Mouse (Mus musculus) heart, adult 2 months (tissue): ENCODE measurements around the gene Ncln. TPM values are rescaled to one million over a fixed set of nuclear protein-coding genes. Genes with fewer than 3 reads are reported as not detected.

Source experiments
- DNase-seq, 2 experiments: peaks; one replicate each; pipeline ENCODE4 v3.0.0; 2021
- H3K27ac ChIP-seq: fragments of 200-600 bp; 2 replicates; pipeline ENCODE4 v1.8.1; 2022
- H3K27me3 ChIP-seq: fragments of 200-500 bp; 2 replicates; pipeline ENCODE4 v1.6.1; 2012; ENCODE audit warnings: mild to moderate bottlenecking, low read length, inconsistent platforms, mixed read lengths; ENCODE audit not compliant: control insufficient read depth, insufficient read depth
- H3K36me3 ChIP-seq: fragments of 200-500 bp; 2 replicates; pipeline ENCODE4 v1.6.1; 2012; ENCODE audit warnings: low read length, inconsistent platforms; ENCODE audit not compliant: control insufficient read depth, insufficient read depth
- H3K4me1 ChIP-seq: fragments of 200-500 bp; 2 replicates; pipeline ENCODE4 v1.6.1; 2011; ENCODE audit warnings: low read length; ENCODE audit not compliant: control insufficient read depth, insufficient read depth
- H3K4me3 ChIP-seq: fragments of 200-600 bp; 2 replicates; pipeline ENCODE4 v1.8.1; 2022
- H3K79me2 ChIP-seq: fragments of 200-500 bp; replicated peaks from 2 replicates; pipeline ENCODE4 v1.6.1; 2012; ENCODE audit warnings: mild to moderate bottlenecking, inconsistent platforms, low read length, moderate library complexity, mixed read lengths; ENCODE audit not compliant: control insufficient read depth, insufficient read depth
- H3K9ac ChIP-seq: fragments of 200-500 bp; 2 replicates; pipeline ENCODE4 v1.6.1; 2012; ENCODE audit warnings: low read depth, mild to moderate bottlenecking, control low read depth, inconsistent platforms, low read length, mixed read lengths
- CTCF ChIP-seq: fragments of 200-600 bp; IDR thresholded peaks from 2 replicates; pipeline ENCODE4 v1.8.1; 2022; ENCODE audit warnings: antibody characterized with exemption, mild to moderate bottlenecking, moderate library complexity
- EP300 ChIP-seq: fragments of 200-500 bp; IDR thresholded peaks from 2 replicates; pipeline ENCODE4 v1.6.1; 2011; ENCODE audit warnings: low read depth, low read length, control low read depth; ENCODE audit not compliant: insufficient read depth
- POLR2A ChIP-seq: fragments of 200-500 bp; IDR thresholded peaks from 2 replicates; pipeline ENCODE4 v1.6.1; 2011; ENCODE audit warnings: mild to moderate bottlenecking, low read depth, low read length, control low read depth; ENCODE audit not compliant: insufficient read depth
- whole genome bisulfite sequencing: fragments of 180-500 bp; shearing (Covaris S2); methylation state at CpG from one replicate; pipeline ENCODE4 v1.1.7; 2018; 5-methylcytosine and 5-hydroxymethylcytosine counted together
- intact Hi-C: fragments of 180-260 bp; cut with DNase I; formaldehyde crosslinking; loops from one replicate; pipeline ENCODE4 v1.15.1; 2025
- polyA plus RNA-seq: library from polyadenylated mRNA; depleted of rRNA; stranded (reverse); fragments of >200 nt; gene quantifications from 2 replicates; pipeline ENCODE4 v1.2.3, GENCODE M21; 2012
- total RNA-seq, 2 experiments: library from RNA; stranded (reverse); gene quantifications; 2 replicates each; pipeline ENCODE4 v1.2.3; 2021

Gene Ncln
- total and polyA plus RNA-seq, 3 experiments: 68.6 to 107 (median 74.2) TPM

GRCm38 (mm10) chr10:81507095-81507494 lies 10.9 kb upstream of the Ncln start:
- intact Hi-C loops: no loop called here
- peaks cover 3% of the 10 kb centered on the region; the same call in 1 of the 2 replicates for H3K4me1 ChIP-seq
- WGBS: 41% methylated on average over 6 of the region's 6 CpGs
- H3K9ac ChIP-seq: no peak overlapping the region
- H3K27me3 ChIP-seq: no peaks in the 10 kb centered on the region
- no peak overlapping the region for H3K27ac ChIP-seq
- no peaks in the 10 kb centered on the region for H3K79me2 ChIP-seq
- DNase-seq: no peak
- no peaks in the 10 kb centered on the region for H3K36me3 ChIP-seq
- TF ChIP-seq CTCF: no peak
- no peak for TF ChIP-seq EP300
- no peak overlapping the region for H3K4me3 ChIP-seq

DNA sequence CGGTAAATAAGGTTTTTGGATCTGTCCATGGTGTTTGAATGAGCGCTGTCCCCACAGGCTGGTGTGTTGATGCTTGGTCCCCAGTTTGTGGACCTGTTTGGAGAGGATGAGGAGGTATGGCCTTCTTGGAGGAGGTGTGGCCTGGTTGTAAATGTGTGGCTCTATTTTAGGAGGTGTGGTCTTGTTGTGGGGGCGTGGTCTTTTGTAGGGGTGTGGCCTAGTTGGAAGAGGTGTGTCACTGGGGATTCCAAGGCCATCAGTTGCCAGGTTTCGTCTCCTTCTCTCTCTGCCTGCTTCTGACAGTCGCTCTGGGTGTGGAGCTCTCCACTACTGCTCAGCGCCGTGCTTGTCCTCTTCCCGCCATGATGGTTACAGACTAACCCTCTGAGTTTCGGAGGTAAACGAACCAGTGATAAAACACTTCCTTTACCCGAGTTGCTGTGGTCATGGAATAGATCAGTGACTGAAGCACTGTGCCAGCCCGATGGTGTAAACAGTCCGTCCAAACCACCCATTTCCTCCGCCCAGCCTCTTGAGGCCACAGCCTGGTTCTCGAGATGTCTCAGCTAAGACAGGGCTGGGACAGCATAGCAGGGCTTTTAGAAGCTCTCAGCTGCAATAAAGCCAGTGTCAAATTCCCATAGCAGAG lies 8.9 kb upstream of the Ncln start:
- TF ChIP-seq CTCF (no peak), EP300 (no peak), POLR2A (no peak)
- H3K27me3 ChIP-seq: no peaks in the 10 kb centered on the region
- no peak overlapping the region for H3K9ac ChIP-seq
- H3K4me1 ChIP-seq: peaks cover 1% of the 10 kb centered on the region; the same call in 1 of the 2 replicates
- no peak for DNase-seq
- H3K27ac ChIP-seq: no peak overlapping the region
- intact Hi-C loops: no loop called here
- no peaks in the 10 kb centered on the region for H3K36me3 ChIP-seq
- H3K79me2 ChIP-seq: no peaks in the 10 kb centered on the region
- no peak overlapping the region for H3K4me3 ChIP-seq
- 69% methylated on average over 15 of the region's 15 CpGs for WGBS

DNA sequence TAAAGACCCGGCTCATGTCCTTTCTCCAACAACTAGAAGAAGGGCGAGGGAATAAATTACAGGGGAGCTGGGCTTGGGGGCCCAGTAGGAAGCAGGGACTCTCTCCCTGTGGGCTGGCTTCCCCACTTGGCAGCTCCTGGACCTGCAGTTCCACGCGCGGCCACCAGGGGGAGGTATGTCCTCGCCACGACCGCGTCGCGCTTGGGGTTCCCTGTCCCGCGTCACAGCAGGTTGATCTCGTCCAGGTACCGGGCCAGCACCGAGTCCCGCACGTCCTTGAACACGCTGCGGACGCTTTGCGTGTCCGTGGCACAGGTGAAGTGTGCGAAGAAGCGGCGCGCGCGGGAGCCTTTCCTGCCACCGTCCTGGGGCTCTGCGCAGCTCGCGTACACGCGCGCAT lies 6.5 kb upstream of the Ncln start:
- WGBS: 13% methylated on average over 36 of the region's 36 CpGs
- H3K9ac ChIP-seq: peak overlapping the region; percentile 65
- intact Hi-C loops: loop anchor here (1.0 to 5.0 kb wide), 3 partner anchors 24 to 670 kb away; no protein-coding TSS in a partner anchor

DNA sequence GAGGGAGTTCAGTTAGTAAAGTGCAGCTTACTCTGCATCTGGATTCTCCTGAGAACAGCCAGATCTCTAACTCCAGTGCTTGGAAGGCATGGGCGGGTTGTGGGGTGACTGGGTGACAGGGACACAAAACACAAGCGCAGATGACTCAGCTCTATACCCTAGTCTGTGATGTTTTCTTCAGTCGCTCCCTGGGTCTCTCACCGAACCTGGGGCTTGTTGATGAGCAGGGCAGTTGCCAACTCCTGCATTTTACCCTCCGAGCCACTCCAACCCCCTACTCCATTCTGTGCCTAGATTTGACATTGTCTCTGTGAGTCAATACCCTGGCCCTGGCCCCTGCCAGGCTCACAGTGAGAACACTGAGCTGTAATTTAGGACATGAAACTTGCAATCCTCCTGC lies 5.7 kb upstream of the Ncln start:
- no peak overlapping the region for H3K27ac ChIP-seq
- peaks cover 1% of the 10 kb centered on the region; the same call in 1 of the 2 replicates for H3K4me1 ChIP-seq
- no peak overlapping the region for H3K9ac ChIP-seq
- no peak for DNase-seq
- no peaks in the 10 kb centered on the region for H3K27me3 ChIP-seq
- 86% methylated on average over 5 of the region's 5 CpGs for WGBS
- H3K36me3 ChIP-seq: no peaks in the 10 kb centered on the region
- H3K4me3 ChIP-seq: no peak overlapping the region
- intact Hi-C loops: loop anchor here (1.0 to 5.0 kb wide), 4 partner anchors 24 to 670 kb away; no protein-coding TSS in a partner anchor
- H3K79me2 ChIP-seq: no peaks in the 10 kb centered on the region
- TF ChIP-seq POLR2A: no peak
- TF ChIP-seq CTCF: no peak
- no peak for TF ChIP-seq EP300

More for the DNA sequence above, 6.5 kb upstream of the Ncln start:
- Histone ChIP-seq H3K4me3 (peak overlapping the region; percentile 50), H3K27me3 (no peaks in the 10 kb centered on the region), H3K4me1 (peaks cover 1% of the 10 kb centered on the region; the same call in 1 of the 2 replicates), H3K79me2 (no peaks in the 10 kb centered on the region), H3K27ac (no peak overlapping the region), H3K36me3 (no peaks in the 10 kb centered on the region)
- peak; percentile 85 to 96 for DNase-seq
- no peak for TF ChIP-seq POLR2A
- peak; percentile 68; the same call in 1 of the 2 replicates for TF ChIP-seq EP300

GRCm38 (mm10) chr10:81500032-81500431 lies 3.8 kb upstream of the Ncln start, which contains the start of gene S1pr4:
S1pr4 (minus strand) TSS chr10:81500132.
- no peaks in the 10 kb centered on the region for H3K27me3 ChIP-seq
- peak within 1 kb of the TSS; percentile 24 for H3K4me3 ChIP-seq
- H3K79me2 ChIP-seq: peaks cover 4% of the 10 kb centered on the region
- 74% methylated on average over 3 of the region's 3 CpGs for WGBS
- intact Hi-C loops: loop anchor here (2.0 to 5.0 kb wide), 2 partner anchors 105 to 672 kb away; no protein-coding TSS in a partner anchor
- peak within 1 kb of the TSS; percentile 70 for H3K9ac ChIP-seq
- peak within 1 kb of the TSS; percentile 79 for H3K27ac ChIP-seq
- H3K36me3 ChIP-seq: no peaks in the 10 kb centered on the region
- TF ChIP-seq POLR2A (no peak), EP300 (no peak), CTCF (no peak)
- peaks cover 3% of the 10 kb centered on the region for H3K4me1 ChIP-seq
- DNase-seq: no peak

- 54% methylated on average over 23 of the region's 23 CpGs for WGBS
- peak overlapping the region; percentile 24 for H3K4me3 ChIP-seq
- H3K9ac ChIP-seq: peak overlapping the region; percentile 70
- peaks cover 4% of the 10 kb centered on the region for H3K4me1 ChIP-seq
- peak overlapping the region; percentile 79 for H3K27ac ChIP-seq
- H3K36me3 ChIP-seq: no peaks in the 10 kb centered on the region
- H3K79me2 ChIP-seq: peaks cover 4% of the 10 kb centered on the region
- peak; percentile 53 to 79 for DNase-seq
- no peaks in the 10 kb centered on the region for H3K27me3 ChIP-seq
- TF ChIP-seq CTCF (no peak), EP300 (0 out of 2 replicates have a peak, but pooled peaks have one; percentile 32)
- intact Hi-C loops: loop anchor here (10.0 kb wide), 1 partner anchor 595 kb away; the partner anchor contains the start of gene Timm13
Observed at GRCm38 (mm10) chr10:81499250-81499901, 3.2 kb upstream of the Ncln start.
